Mouse (Mus musculus): Measurements from ENCODE around the gene Slit1. TPM values are rescaled to one million over a fixed set of nuclear protein-coding genes. Genes with fewer than 3 reads are reported as not detected.

Slit1 gene
- polyA plus RNA-seq, 1 experiment from 2014 or later = 13.4 TPM

- no peaks in the 10 kb centered on the region for H3K36me3 ChIP-seq
- 78% methylated on average over 15 of the region's 15 CpGs for WGBS
- no peak for DNase-seq (ENCODE audit: low spot score)
Observed at GRCm38 (mm10) chr19:41754760-41755159, 11.3 kb upstream of the Slit1 start.

GRCm38 (mm10) chr19:41751906-41752305 lies 8.4 kb upstream of the Slit1 start:
- 63% methylated on average over 11 of the region's 11 CpGs for WGBS
- Histone ChIP-seq H3K27me3 (ENCODE audit: low read depth, poor library complexity, severe bottlenecking) (peaks cover 66% of the 10 kb centered on the region), H3K27ac (replicated peaks) (peak overlapping the region; percentile 69), H3K4me1 (peaks cover 42% of the 10 kb centered on the region), H3K36me3 (no peaks in the 10 kb centered on the region), H3K4me3 (no peak overlapping the region), H3K9me3 (replicated peaks) (no peaks in the 10 kb centered on the region)
- peak; percentile 11 for DNase-seq (ENCODE audit: low spot score)

More at GRCm38 (mm10) chr19:41754760-41755159, 11.3 kb upstream of the Slit1 start:
- no peaks in the 10 kb centered on the region for H3K9me3 ChIP-seq (replicated peaks)
- H3K4me3 ChIP-seq = no peak overlapping the region
- H3K4me1 ChIP-seq = peaks cover 34% of the 10 kb centered on the region
- peaks cover 52% of the 10 kb centered on the region for H3K27me3 ChIP-seq (ENCODE audit: low read depth, poor library complexity, severe bottlenecking)
- H3K27ac ChIP-seq (replicated peaks) = no peak overlapping the region

GRCm38 (mm10) chr19:41747436-41747835 lies 4.0 kb upstream of the Slit1 start:
- 91% methylated on average over 14 of the region's 14 CpGs for WGBS
- Histone ChIP-seq H3K9me3 (replicated peaks) (no peaks in the 10 kb centered on the region), H3K27ac (replicated peaks) (peak overlapping the region; percentile 76; the same call in 1 of the 2 replicates), H3K36me3 (no peaks in the 10 kb centered on the region), H3K4me1 (peaks cover 71% of the 10 kb centered on the region), H3K27me3 (ENCODE audit: low read depth, poor library complexity, severe bottlenecking) (peaks cover 86% of the 10 kb centered on the region), H3K4me3 (no peak overlapping the region)
- no peak for DNase-seq (ENCODE audit: low spot score)

- H3K36me3 ChIP-seq = no peaks in the 10 kb centered on the region
- H3K4me1 ChIP-seq = peaks cover 69% of the 10 kb centered on the region
- no peak overlapping the region for H3K4me3 ChIP-seq
- no peaks in the 10 kb centered on the region for H3K9me3 ChIP-seq (replicated peaks)
- WGBS = 51% methylated on average over 15 of the region's 15 CpGs
- peaks cover 86% of the 10 kb centered on the region for H3K27me3 ChIP-seq (ENCODE audit: low read depth, poor library complexity, severe bottlenecking)
- DNase-seq (ENCODE audit: low spot score) = no peak
- H3K27ac ChIP-seq (replicated peaks) = peak overlapping the region; percentile 76
Observed at GRCm38 (mm10) chr19:41745941-41746557, 2.6 kb upstream of the Slit1 start.

- Histone ChIP-seq H3K36me3 (no peaks in the 10 kb centered on the region), H3K4me1 (peaks cover 88% of the 10 kb centered on the region), H3K9me3 (replicated peaks) (no peaks in the 10 kb centered on the region), H3K27ac (replicated peaks) (peak overlapping the region; percentile 9; the same call in 1 of the 2 replicates), H3K4me3 (peak overlapping the region; percentile 39), H3K27me3 (ENCODE audit: low read depth, poor library complexity, severe bottlenecking) (peaks cover 100% of the 10 kb centered on the region)
- no peak for DNase-seq (ENCODE audit: low spot score)
- WGBS = 15% methylated on average over 4 of the region's 4 CpGs
Observed at GRCm38 (mm10) chr19:41738896-41739295, 4.6 kb downstream of the Slit1 start.

GRCm38 (mm10) chr19:41738429-41738805 lies 5.0 kb downstream of the Slit1 start:
- H3K36me3 ChIP-seq = no peaks in the 10 kb centered on the region
- peaks cover 87% of the 10 kb centered on the region for H3K4me1 ChIP-seq
- no peaks in the 10 kb centered on the region for H3K9me3 ChIP-seq (replicated peaks)
- peak overlapping the region; percentile 39 for H3K4me3 ChIP-seq
- DNase-seq (ENCODE audit: low spot score) = no peak
- peak overlapping the region; percentile 9; the same call in 1 of the 2 replicates for H3K27ac ChIP-seq (replicated peaks)
- peaks cover 100% of the 10 kb centered on the region for H3K27me3 ChIP-seq (ENCODE audit: low read depth, poor library complexity, severe bottlenecking)
- WGBS = 9% methylated on average over 14 of the region's 14 CpGs

GRCm38 (mm10) chr19:41737657-41738428 lies 5.6 kb downstream of the Slit1 start:
- H3K4me3 ChIP-seq = peak overlapping the region; percentile 39
- H3K9me3 ChIP-seq (replicated peaks) = no peaks in the 10 kb centered on the region
- peaks cover 100% of the 10 kb centered on the region for H3K27me3 ChIP-seq (ENCODE audit: low read depth, poor library complexity, severe bottlenecking)
- no peak for DNase-seq (ENCODE audit: low spot score)
- H3K27ac ChIP-seq (replicated peaks) = peak overlapping the region; percentile 9; the same call in 1 of the 2 replicates
- 0 out of 2 replicates have a peak, but pooled peaks cover 2% of the 10 kb centered on the region for H3K36me3 ChIP-seq
- peaks cover 82% of the 10 kb centered on the region for H3K4me1 ChIP-seq
- WGBS = 2% methylated on average over 18 of the region's 18 CpGs

- Histone ChIP-seq H3K36me3 (peaks cover 21% of the 10 kb centered on the region), H3K27ac (replicated peaks) (peak overlapping the region; percentile 75), H3K4me1 (peaks cover 53% of the 10 kb centered on the region), H3K4me3 (peak overlapping the region; percentile 8; the same call in 1 of the 2 replicates), H3K9me3 (replicated peaks) (peaks cover 12% of the 10 kb centered on the region; the same call in 1 of the 2 replicates), H3K27me3 (ENCODE audit: low read depth, poor library complexity, severe bottlenecking) (peaks cover 77% of the 10 kb centered on the region)
- 21% methylated on average over 10 of the region's 10 CpGs for WGBS
- peak; percentile 58 for DNase-seq (ENCODE audit: low spot score)
Observed at GRCm38 (mm10) chr19:41734685-41735084, 8.8 kb downstream of the Slit1 start.

- Histone ChIP-seq H3K36me3 (peaks cover 28% of the 10 kb centered on the region), H3K4me3 (no peak overlapping the region), H3K4me1 (peaks cover 34% of the 10 kb centered on the region), H3K9me3 (replicated peaks) (peaks cover under 1% of the 10 kb centered on the region; the same call in 1 of the 2 replicates), H3K27me3 (ENCODE audit: low read depth, poor library complexity, severe bottlenecking) (peaks cover 42% of the 10 kb centered on the region), H3K27ac (replicated peaks) (peak overlapping the region; percentile 46; the same call in 1 of the 2 replicates)
- WGBS = 43% methylated on average over 2 of the region's 2 CpGs
- DNase-seq (ENCODE audit: low spot score) = no peak
Observed at GRCm38 (mm10) chr19:41725491-41725890, 18.0 kb downstream of the Slit1 start.

- peak overlapping the region; percentile 46; the same call in 1 of the 2 replicates for H3K27ac ChIP-seq (replicated peaks)
Observed at GRCm38 (mm10) chr19:41724831-41725470, 18.5 kb downstream of the Slit1 start.

GRCm38 (mm10) chr19:41723337-41723736 lies 20.1 kb downstream of the Slit1 start:
- H3K27ac ChIP-seq (replicated peaks) = no peak overlapping the region

More at GRCm38 (mm10) chr19:41724831-41725470, 18.5 kb downstream of the Slit1 start:
- Histone ChIP-seq H3K4me1 (peaks cover 35% of the 10 kb centered on the region), H3K4me3 (no peak overlapping the region), H3K27me3 (ENCODE audit: low read depth, poor library complexity, severe bottlenecking) (peaks cover 46% of the 10 kb centered on the region), H3K9me3 (replicated peaks) (no peaks in the 10 kb centered on the region), H3K36me3 (peaks cover 29% of the 10 kb centered on the region)
- DNase-seq (ENCODE audit: low spot score) = peak; percentile 62
- WGBS = 37% methylated on average over 9 of the region's 9 CpGs

GRCm38 (mm10) chr19:41719436-41719835 lies 24.0 kb downstream of the Slit1 start:
- no peaks in the 10 kb centered on the region for H3K9me3 ChIP-seq (replicated peaks)
- DNase-seq (ENCODE audit: low spot score) = no peak
- WGBS = 83% methylated on average over 8 of the region's 8 CpGs
- no peak overlapping the region for H3K4me3 ChIP-seq
- H3K27ac ChIP-seq (replicated peaks) = no peak overlapping the region
- peaks cover 71% of the 10 kb centered on the region for H3K4me1 ChIP-seq
- 0 out of 2 replicates have a peak, but pooled peaks cover 4% of the 10 kb centered on the region for H3K36me3 ChIP-seq
- H3K27me3 ChIP-seq (ENCODE audit: low read depth, poor library complexity, severe bottlenecking) = peaks cover 84% of the 10 kb centered on the region

More at GRCm38 (mm10) chr19:41723337-41723736, 20.1 kb downstream of the Slit1 start:
- no peak for DNase-seq (ENCODE audit: low spot score)
- Histone ChIP-seq H3K27me3 (ENCODE audit: low read depth, poor library complexity, severe bottlenecking) (peaks cover 63% of the 10 kb centered on the region), H3K4me1 (peaks cover 51% of the 10 kb centered on the region), H3K4me3 (no peak overlapping the region), H3K36me3 (peaks cover 23% of the 10 kb centered on the region), H3K9me3 (replicated peaks) (no peaks in the 10 kb centered on the region)
- 54% methylated on average over 2 of the region's 2 CpGs for WGBS

Data from midbrain, embryonic 10.5 days (tissue).